Mouse (Mus musculus) limb, embryonic 14.5 days (tissue): ENCODE data around the gene 2010003K11Rik. TPM values are rescaled to one million over a fixed set of nuclear protein-coding genes. Genes with fewer than 3 reads are reported as not detected.

Source experiments
- ATAC-seq: fragments of 200-750 bp; cut with Nextera tagmentation; 2 replicates; pipeline ENCODE4 v1.8.0; 2017; ENCODE audit warnings: low read depth, moderate number of reproducible peaks, moderate TSS enrichment; ENCODE audit not compliant: low FRiP score
- DNase-seq: peaks from one replicate; pipeline ENCODE4 v3.0.0-alpha.2; 2015; ENCODE audit warnings: low spot score
- H3K27ac ChIP-seq: fragments of 300-500 bp; sonication (generic); replicated peaks from 2 replicates; pipeline ENCODE4 v1.5.1; 2014; ENCODE audit warnings: low read depth, mild to moderate bottlenecking, low read length, moderate library complexity, mixed read lengths
- H3K27me3 ChIP-seq: fragments of 300-500 bp; sonication (generic); 2 replicates; pipeline ENCODE4 v1.6.1; 2014; ENCODE audit warnings: low read length, mixed read lengths; ENCODE audit not compliant: control insufficient read depth, insufficient read depth
- H3K36me3 ChIP-seq: fragments of 300-500 bp; sonication (generic); 2 replicates; pipeline ENCODE4 v1.6.1; 2014; ENCODE audit warnings: mild to moderate bottlenecking, low read length, moderate library complexity, mixed read lengths; ENCODE audit not compliant: control insufficient read depth, insufficient read depth
- H3K4me1 ChIP-seq: fragments of 300-500 bp; sonication (generic); 2 replicates; pipeline ENCODE4 v1.6.1; 2014; ENCODE audit warnings: antibody characterized with exemption, low read length, mixed read lengths; ENCODE audit not compliant: control insufficient read depth, insufficient read depth
- H3K4me2 ChIP-seq: fragments of 300-500 bp; sonication (generic); replicated peaks from 2 replicates; pipeline ENCODE4 v1.6.1; 2014; ENCODE audit warnings: low read depth, mild to moderate bottlenecking, low read length, moderate library complexity; ENCODE audit not compliant: severe bottlenecking
- H3K4me3 ChIP-seq: fragments of 300-500 bp; sonication (generic); replicated peaks from 2 replicates; pipeline ENCODE4 v1.5.1; 2014; ENCODE audit warnings: low read length
- H3K9ac ChIP-seq: fragments of 300-500 bp; sonication (generic); 2 replicates; pipeline ENCODE4 v1.6.1; 2014; ENCODE audit warnings: mild to moderate bottlenecking, low read depth, low read length, moderate library complexity; ENCODE audit not compliant: severe bottlenecking
- H3K9me3 ChIP-seq: fragments of 300-500 bp; sonication (generic); 2 replicates; pipeline ENCODE4 v1.6.1; 2016; ENCODE audit warnings: low read length; ENCODE audit not compliant: control insufficient read depth
- POLR2A ChIP-seq: fragments of 200-500 bp; IDR thresholded peaks from 2 replicates; pipeline ENCODE4 v1.8.0; 2012; ENCODE audit warnings: inconsistent platforms, mild to moderate bottlenecking, moderate library complexity, borderline replicate concordance; ENCODE audit not compliant: insufficient read depth, insufficient read length; ENCODE audit errors: extremely low read depth
- WGBS: fragments of 180-500 bp; shearing (Covaris S2); extraction: QIAGEN DNeasy Blood & Tissue Kit; methylation state at CpG from one replicate; pipeline ENCODE4 v1.1.7; 2014; 5-methylcytosine and 5-hydroxymethylcytosine counted together
- polyA plus RNA-seq, 2 experiments: library from polyadenylated mRNA; depleted of rRNA in 1 of 2; stranded (reverse) in 1 of 2; unstranded in 1 of 2; fragments of >200 nt; fragmentation: Nextera tagmentation in 1 of 2; extraction: Ambion mirVana in 1 of 2; gene quantifications; 2 replicates each; pipeline versions ENCODE4 v1.2.1 to v1.2.3; 2012 to 2014

Gene 2010003K11Rik
- polyA plus RNA-seq (2012; rRNA removed) (not detected in 2 replicates), polyA plus RNA-seq (2014; fragmentation: Nextera tagmentation; extraction: Ambion mirVana) (not detected in 2 replicates)

DNA sequence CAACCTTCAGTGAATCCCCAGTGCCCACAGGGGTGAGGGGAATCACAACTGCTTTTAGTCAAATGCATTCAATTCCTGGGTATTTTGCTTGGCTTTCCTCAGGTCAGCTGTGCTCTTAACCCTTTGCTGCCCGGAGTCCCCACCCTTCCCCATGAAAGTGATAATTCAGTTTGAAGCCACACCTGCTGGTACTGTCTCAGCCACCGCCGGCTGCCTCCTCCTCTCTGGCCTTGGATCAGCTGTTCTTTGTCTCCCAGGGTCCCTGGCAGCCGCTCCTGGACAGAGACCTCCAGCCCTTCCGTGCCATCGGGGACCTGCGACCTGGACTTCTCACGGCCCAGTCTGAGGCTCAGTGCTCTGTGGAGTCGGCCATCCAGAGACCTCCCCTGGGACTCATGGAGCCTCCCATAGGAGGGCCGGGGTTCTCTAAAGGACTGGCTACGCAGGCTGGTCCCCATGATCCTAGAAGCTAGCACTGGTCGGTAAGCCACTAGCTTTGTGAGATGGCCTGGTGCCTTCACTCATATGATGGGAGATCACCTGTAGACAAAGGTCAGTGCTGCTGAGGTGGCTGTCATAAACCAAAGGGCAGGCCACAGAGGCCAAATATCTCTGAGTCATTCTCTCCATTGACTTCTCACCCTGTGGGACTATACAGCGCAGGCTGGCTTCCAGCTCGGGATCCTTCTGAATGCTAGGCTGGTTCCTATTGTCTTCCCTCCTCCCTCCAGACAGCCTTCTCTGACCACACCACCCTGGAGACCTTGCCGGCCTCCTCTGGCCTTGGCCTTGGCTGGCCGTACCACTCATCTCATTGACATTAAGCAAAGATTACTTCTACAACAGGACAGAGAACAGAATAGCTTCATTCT, at the start of gene 2010003K11Rik:
Gene 2010003K11Rik, minus strand, starts transcription at position 522 of the 872 bp plus-strand sequence.
- no peak within 1 kb of the TSS for H3K4me2 ChIP-seq
- H3K27me3 ChIP-seq = no peaks in the 10 kb centered on the region
- WGBS = 62% methylated on average over 14 of the region's 16 CpGs
- no peak within 1 kb of the TSS for H3K27ac ChIP-seq
- no peaks in the 10 kb centered on the region for H3K4me1 ChIP-seq
- H3K9ac ChIP-seq = no peak within 1 kb of the TSS
- no peak for TF ChIP-seq POLR2A
- DNase-seq = no peak
- no peak within 1 kb of the TSS for H3K4me3 ChIP-seq
- H3K36me3 ChIP-seq = no peaks in the 10 kb centered on the region
- no peak for ATAC-seq
- H3K9me3 ChIP-seq = no peaks in the 10 kb centered on the region

DNA sequence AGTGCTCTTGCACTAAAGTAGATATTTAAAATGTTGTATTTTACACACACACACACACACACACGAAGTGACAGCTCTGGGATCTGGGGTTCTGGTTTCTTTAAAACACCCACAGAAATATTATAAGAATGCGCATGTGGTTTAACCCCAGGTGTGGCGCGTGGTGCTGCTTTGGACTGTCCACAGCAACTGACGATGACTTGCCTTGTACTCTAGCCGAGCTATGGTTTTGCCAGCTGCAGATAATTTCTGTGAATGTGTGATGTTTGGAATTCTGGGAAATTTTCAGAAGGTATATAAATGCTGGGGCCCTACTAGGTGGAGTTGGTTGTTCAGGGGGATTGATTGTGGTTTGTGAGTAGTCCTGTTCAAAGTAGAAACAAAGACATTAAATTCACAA, 49.4 kb upstream of the 2010003K11Rik start:
- Histone ChIP-seq H3K9me3 (no peaks in the 10 kb centered on the region), H3K4me3 (no peak overlapping the region), H3K27me3 (no peaks in the 10 kb centered on the region), H3K9ac (no peak overlapping the region), H3K36me3 (no peaks in the 10 kb centered on the region), H3K27ac (no peak overlapping the region), H3K4me2 (no peak overlapping the region), H3K4me1 (no peaks in the 10 kb centered on the region)
- no peak for TF ChIP-seq POLR2A
- WGBS = 73% methylated on average over 6 of the region's 6 CpGs
- DNase-seq (no peak), ATAC-seq (no peak)

DNA sequence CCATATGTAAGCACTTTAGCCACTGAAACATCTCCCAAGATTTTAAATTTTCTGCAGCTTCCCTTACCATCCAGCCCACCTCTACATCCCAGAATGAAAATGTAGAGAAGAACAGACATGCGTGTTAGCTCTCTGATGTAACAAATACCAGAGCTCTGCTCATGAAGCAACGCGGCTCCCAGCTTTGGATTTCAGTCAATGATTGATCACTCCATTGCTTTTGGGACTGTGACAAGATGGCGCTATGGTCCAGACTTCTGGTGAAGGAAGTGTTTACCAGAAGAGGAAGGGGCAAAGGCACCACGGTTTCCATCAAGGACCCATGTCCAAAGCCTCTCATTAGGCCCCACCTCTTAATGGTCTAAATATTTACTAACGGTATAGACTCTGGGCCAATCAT, 47.5 kb upstream of the 2010003K11Rik start:
- DNase-seq = no peak
- Histone ChIP-seq H3K9ac (no peak overlapping the region), H3K4me1 (no peaks in the 10 kb centered on the region), H3K4me2 (no peak overlapping the region), H3K27ac (no peak overlapping the region), H3K27me3 (no peaks in the 10 kb centered on the region), H3K36me3 (no peaks in the 10 kb centered on the region), H3K9me3 (no peaks in the 10 kb centered on the region), H3K4me3 (no peak overlapping the region)
- TF ChIP-seq POLR2A = no peak
- ATAC-seq = no peak
- WGBS = 89% methylated on average over 6 of the region's 6 CpGs

DNA sequence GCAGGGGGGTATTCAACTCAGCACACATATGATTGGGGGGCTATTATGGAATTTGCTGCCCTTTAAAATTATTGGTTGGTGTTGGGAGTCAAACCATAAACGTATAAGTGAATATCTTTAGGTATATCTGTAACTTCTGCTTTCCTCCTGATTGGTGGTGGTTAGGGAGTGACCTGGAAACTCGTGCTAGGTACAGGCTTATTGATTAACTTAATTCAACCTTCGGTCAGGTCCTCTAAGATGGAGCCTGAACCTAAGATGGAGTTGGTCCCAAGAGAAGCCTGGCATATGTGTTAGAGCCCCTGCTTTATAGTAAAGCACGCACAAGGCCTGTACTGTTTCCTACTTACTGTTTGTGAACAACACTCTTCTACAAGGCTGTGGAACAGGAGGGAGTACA, 46.7 kb upstream of the 2010003K11Rik start:
- no peak overlapping the region for H3K9ac ChIP-seq
- no peaks in the 10 kb centered on the region for H3K4me1 ChIP-seq
- WGBS = 87% methylated on average over 4 of the region's 4 CpGs
- H3K27me3 ChIP-seq = no peaks in the 10 kb centered on the region
- no peak for ATAC-seq
- no peaks in the 10 kb centered on the region for H3K9me3 ChIP-seq
- DNase-seq = no peak
- no peaks in the 10 kb centered on the region for H3K36me3 ChIP-seq
- no peak for TF ChIP-seq POLR2A
- no peak overlapping the region for H3K4me2 ChIP-seq
- no peak overlapping the region for H3K27ac ChIP-seq
- H3K4me3 ChIP-seq = no peak overlapping the region

GRCm38 (mm10) chr19:4542081-4542480, 43.7 kb upstream of the 2010003K11Rik start:
- no peak overlapping the region for H3K4me3 ChIP-seq
- H3K4me1 ChIP-seq = no peaks in the 10 kb centered on the region
- H3K9ac ChIP-seq = no peak overlapping the region
- no peaks in the 10 kb centered on the region for H3K9me3 ChIP-seq
- no peaks in the 10 kb centered on the region for H3K27me3 ChIP-seq
- H3K27ac ChIP-seq = no peak overlapping the region
- ATAC-seq = no peak
- TF ChIP-seq POLR2A = no peak
- no peaks in the 10 kb centered on the region for H3K36me3 ChIP-seq
- DNase-seq = no peak
- H3K4me2 ChIP-seq = no peak overlapping the region
